Mouse (Mus musculus): ENCODE results near the gene Nrf1. TPM values are rescaled to one million over a fixed set of nuclear protein-coding genes. Genes with fewer than 3 reads are reported as not detected.

Nrf1 gene
- polyA plus RNA-seq, 1 experiment, result 26.2 TPM

- H3K4me1 ChIP-seq (ENCODE audit: control insufficient read depth, insufficient read depth, low read length), result no peaks in the 10 kb centered on the region
- TF ChIP-seq POLR2A (IDR thresholded peaks at IDR 0.05; ENCODE audit: extremely low read depth, insufficient read depth, low read length), result no peak
- no peak for TF ChIP-seq CTCF (IDR thresholded peaks at IDR 0.05; ENCODE audit: extremely low read depth, insufficient read depth, low read length)
- no peak overlapping the region for H3K4me3 ChIP-seq (ENCODE audit: insufficient read depth, low read length)
- H3K27ac ChIP-seq (ENCODE audit: insufficient read depth, low read length), result no peak overlapping the region
These were observed 58.3 kb downstream of the Nrf1 start for GRCm38 (mm10) chr6:30106091-30106490.

- Histone ChIP-seq H3K27ac (ENCODE audit: insufficient read depth, low read length) (no peak overlapping the region), H3K4me3 (ENCODE audit: insufficient read depth, low read length) (no peak overlapping the region), H3K4me1 (ENCODE audit: control insufficient read depth, insufficient read depth, low read length) (no peaks in the 10 kb centered on the region)
- TF ChIP-seq CTCF (IDR thresholded peaks at IDR 0.05; ENCODE audit: extremely low read depth, insufficient read depth, low read length) (no peak), POLR2A (IDR thresholded peaks at IDR 0.05; ENCODE audit: extremely low read depth, insufficient read depth, low read length) (no peak)
These were observed 59.7 kb downstream of the Nrf1 start for GRCm38 (mm10) chr6:30107456-30107855.

- no peak overlapping the region for H3K4me3 ChIP-seq (ENCODE audit: insufficient read depth, low read length)
- no peak for TF ChIP-seq CTCF (IDR thresholded peaks at IDR 0.05; ENCODE audit: extremely low read depth, insufficient read depth, low read length)
- TF ChIP-seq POLR2A (IDR thresholded peaks at IDR 0.05; ENCODE audit: extremely low read depth, insufficient read depth, low read length), result no peak
- H3K4me1 ChIP-seq (ENCODE audit: control insufficient read depth, insufficient read depth, low read length), result no peaks in the 10 kb centered on the region
- H3K27ac ChIP-seq (ENCODE audit: insufficient read depth, low read length), result no peak overlapping the region
These were observed 62.2 kb downstream of the Nrf1 start for GRCm38 (mm10) chr6:30109820-30110502.

GRCm38 (mm10) chr6:30112349-30113132 lies 64.8 kb downstream of the Nrf1 start:
- Histone ChIP-seq H3K27ac (ENCODE audit: insufficient read depth, low read length) (no peak overlapping the region), H3K4me3 (ENCODE audit: insufficient read depth, low read length) (no peak overlapping the region), H3K4me1 (ENCODE audit: control insufficient read depth, insufficient read depth, low read length) (no peaks in the 10 kb centered on the region)
- TF ChIP-seq POLR2A (IDR thresholded peaks at IDR 0.05; ENCODE audit: extremely low read depth, insufficient read depth, low read length), result no peak
- TF ChIP-seq CTCF (IDR thresholded peaks at IDR 0.05; ENCODE audit: extremely low read depth, insufficient read depth, low read length), result no peak

- Histone ChIP-seq H3K4me1 (ENCODE audit: control insufficient read depth, insufficient read depth, low read length) (no peaks in the 10 kb centered on the region), H3K4me3 (ENCODE audit: insufficient read depth, low read length) (no peak overlapping the region), H3K27ac (ENCODE audit: insufficient read depth, low read length) (no peak overlapping the region)
- TF ChIP-seq POLR2A (IDR thresholded peaks at IDR 0.05; ENCODE audit: extremely low read depth, insufficient read depth, low read length), result no peak
- TF ChIP-seq CTCF (IDR thresholded peaks at IDR 0.05; ENCODE audit: extremely low read depth, insufficient read depth, low read length), result no peak
These were observed 66.3 kb downstream of the Nrf1 start for GRCm38 (mm10) chr6:30114101-30114500.

GRCm38 (mm10) chr6:30121152-30121551 lies 73.4 kb downstream of the Nrf1 start:
- H3K4me3 ChIP-seq (ENCODE audit: insufficient read depth, low read length), result no peak overlapping the region
- TF ChIP-seq CTCF (IDR thresholded peaks at IDR 0.05; ENCODE audit: extremely low read depth, insufficient read depth, low read length) (no peak), POLR2A (IDR thresholded peaks at IDR 0.05; ENCODE audit: extremely low read depth, insufficient read depth, low read length) (no peak)
- no peaks in the 10 kb centered on the region for H3K4me1 ChIP-seq (ENCODE audit: control insufficient read depth, insufficient read depth, low read length)

GRCm38 (mm10) chr6:30121600-30121999 lies 73.8 kb downstream of the Nrf1 start:
- H3K4me1 ChIP-seq (ENCODE audit: control insufficient read depth, insufficient read depth, low read length), result no peaks in the 10 kb centered on the region
- no peak overlapping the region for H3K27ac ChIP-seq (ENCODE audit: insufficient read depth, low read length)
- no peak overlapping the region for H3K4me3 ChIP-seq (ENCODE audit: insufficient read depth, low read length)
- TF ChIP-seq CTCF (IDR thresholded peaks at IDR 0.05; ENCODE audit: extremely low read depth, insufficient read depth, low read length), result no peak
- TF ChIP-seq POLR2A (IDR thresholded peaks at IDR 0.05; ENCODE audit: extremely low read depth, insufficient read depth, low read length), result no peak

More at GRCm38 (mm10) chr6:30121152-30121551, 73.4 kb downstream of the Nrf1 start:
- H3K27ac ChIP-seq (ENCODE audit: insufficient read depth, low read length), result no peak overlapping the region

- Histone ChIP-seq H3K27ac (ENCODE audit: insufficient read depth, low read length) (no peak overlapping the region), H3K4me1 (ENCODE audit: control insufficient read depth, insufficient read depth, low read length) (no peaks in the 10 kb centered on the region), H3K4me3 (ENCODE audit: insufficient read depth, low read length) (no peak overlapping the region)
- no peak for TF ChIP-seq POLR2A (IDR thresholded peaks at IDR 0.05; ENCODE audit: extremely low read depth, insufficient read depth, low read length)
- no peak for TF ChIP-seq CTCF (IDR thresholded peaks at IDR 0.05; ENCODE audit: extremely low read depth, insufficient read depth, low read length)
These were observed 75.6 kb downstream of the Nrf1 start for GRCm38 (mm10) chr6:30123391-30123790.

GRCm38 (mm10) chr6:30126060-30126459 lies 78.3 kb downstream of the Nrf1 start:
- TF ChIP-seq POLR2A (IDR thresholded peaks at IDR 0.05; ENCODE audit: extremely low read depth, insufficient read depth, low read length), result no peak
- TF ChIP-seq CTCF (IDR thresholded peaks at IDR 0.05; ENCODE audit: extremely low read depth, insufficient read depth, low read length), result no peak
- H3K27ac ChIP-seq (ENCODE audit: insufficient read depth, low read length), result no peak overlapping the region
- H3K4me3 ChIP-seq (ENCODE audit: insufficient read depth, low read length), result no peak overlapping the region
- H3K4me1 ChIP-seq (ENCODE audit: control insufficient read depth, insufficient read depth, low read length), result no peaks in the 10 kb centered on the region

GRCm38 (mm10) chr6:30126766-30127165 lies 79.0 kb downstream of the Nrf1 start:
- TF ChIP-seq POLR2A (IDR thresholded peaks at IDR 0.05; ENCODE audit: extremely low read depth, insufficient read depth, low read length), result no peak
- TF ChIP-seq CTCF (IDR thresholded peaks at IDR 0.05; ENCODE audit: extremely low read depth, insufficient read depth, low read length), result no peak

More at GRCm38 (mm10) chr6:30126766-30127165, 79.0 kb downstream of the Nrf1 start:
- Histone ChIP-seq H3K4me3 (ENCODE audit: insufficient read depth, low read length) (no peak overlapping the region), H3K4me1 (ENCODE audit: control insufficient read depth, insufficient read depth, low read length) (no peaks in the 10 kb centered on the region), H3K27ac (ENCODE audit: insufficient read depth, low read length) (no peak overlapping the region)
